ENCODE assay signal across 9 mouse cellular contexts in the genomic region with DNA sequence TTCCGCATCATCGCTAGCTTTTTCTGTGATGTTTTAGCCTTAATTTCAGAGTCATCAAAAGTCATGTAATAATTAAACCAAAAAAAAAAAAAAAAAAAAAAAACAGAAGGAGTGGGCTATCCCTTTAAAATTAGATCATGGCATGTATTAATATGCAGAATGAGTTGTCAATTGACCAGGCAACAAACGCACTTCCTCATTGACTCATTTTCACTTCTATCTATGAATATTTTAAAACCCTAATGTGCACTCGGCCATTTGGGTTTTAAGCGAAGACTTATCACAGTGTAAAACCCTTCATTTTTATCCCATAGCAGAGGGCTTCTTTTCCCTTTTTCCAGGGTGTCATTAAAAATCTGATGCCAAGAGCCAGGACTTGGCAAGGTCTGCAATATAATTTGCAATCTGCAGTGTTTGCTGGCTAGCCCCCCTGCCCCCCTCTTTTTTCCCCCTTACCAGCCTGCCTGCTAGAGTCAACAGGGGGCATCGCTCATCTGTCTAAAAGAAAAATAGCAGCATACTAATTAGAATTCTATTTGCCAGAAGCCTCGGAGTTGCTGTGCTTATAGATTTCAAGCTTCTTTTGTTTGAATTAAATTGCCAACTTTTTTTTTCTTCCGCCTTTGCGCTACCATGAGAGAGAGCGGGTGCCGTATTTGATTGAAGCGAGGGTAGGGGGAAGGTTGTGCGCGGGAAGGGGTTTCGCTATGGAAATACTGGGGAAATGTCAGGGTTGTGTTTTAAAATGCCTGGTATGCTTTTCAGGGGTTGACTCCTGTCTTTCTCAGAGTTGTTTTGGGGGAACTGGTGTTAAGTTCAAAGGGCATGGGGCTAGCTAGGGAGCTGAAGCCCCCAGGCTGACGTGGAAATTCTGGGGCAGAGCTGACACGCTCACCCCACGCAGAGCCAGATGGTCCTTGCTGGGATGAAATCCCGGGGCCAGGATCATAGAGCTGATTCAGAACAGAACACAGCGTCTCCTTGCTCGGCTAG.
DNase-seq lines count a peak whose midpoint lies in the region; ATAC-seq lines count a peak whose summit lies in the region.
"Had no signal": no experiment of that assay in that cellular context is flagged by ENCODE, and none has a peak within 500 bp of the region (broad histone marks: within the 10 kb centered on the region; RNA-seq: fewer than 3 reads in every experiment).

No protein-coding gene starts in this region.

- H3K36me3 ChIP-seq in heart, embryonic 13.5 days: no peaks in the 10 kb centered on the region
- no peaks in the 10 kb centered on the region for H3K36me3 ChIP-seq in hindbrain, embryonic 12.5 days
- H3K36me3 ChIP-seq in liver, embryonic 13.5 days: no peaks in the 10 kb centered on the region

- peak overlapping the region; percentile 49 for H3K4me3 ChIP-seq in heart, embryonic 13.5 days
- H3K4me3 ChIP-seq in hindbrain, embryonic 12.5 days: peak overlapping the region; percentile 32
- H3K4me3 ChIP-seq in liver, embryonic 13.5 days (replicated peaks): peak overlapping the region; percentile 16
- H3K4me3 ChIP-seq: erythroblast, embryonic 14.5 days had no signal

- peaks cover 8% of the 10 kb centered on the region; the same call in 1 of the 2 replicates for H3K4me1 ChIP-seq in heart, embryonic 13.5 days
- peaks cover 14% of the 10 kb centered on the region for H3K4me1 ChIP-seq in hindbrain, embryonic 12.5 days
- H3K4me1 ChIP-seq in liver, embryonic 13.5 days (replicated peaks): no peaks in the 10 kb centered on the region

- peak overlapping the region; percentile 61 for H3K9ac ChIP-seq in heart, embryonic 13.5 days
- H3K9ac ChIP-seq in hindbrain, embryonic 12.5 days: peak overlapping the region; percentile 54
- no peak overlapping the region for H3K9ac ChIP-seq in liver, embryonic 13.5 days

- H3K27me3 ChIP-seq in heart, embryonic 13.5 days (replicated peaks): peaks cover 44% of the 10 kb centered on the region
- H3K27me3 ChIP-seq in hindbrain, embryonic 12.5 days: peaks cover 42% of the 10 kb centered on the region
- 0 out of 2 replicates have a peak, but pooled peaks cover 7% of the 10 kb centered on the region for H3K27me3 ChIP-seq in liver, embryonic 13.5 days

- H3K4me2 ChIP-seq in heart, embryonic 13.5 days: peak overlapping the region; percentile 78
- peak overlapping the region; percentile 78 for H3K4me2 ChIP-seq in hindbrain, embryonic 12.5 days (replicated peaks)
- peak overlapping the region; percentile 43 for H3K4me2 ChIP-seq in liver, embryonic 13.5 days

- H3K27ac ChIP-seq in heart, embryonic 13.5 days (replicated peaks): no peak overlapping the region
- H3K27ac ChIP-seq in hindbrain, embryonic 12.5 days: peak overlapping the region; percentile 67
- H3K27ac ChIP-seq in liver, embryonic 13.5 days: no peak overlapping the region

- no peaks in the 10 kb centered on the region for H3K9me3 ChIP-seq in heart, embryonic 13.5 days
- H3K9me3 ChIP-seq in hindbrain, embryonic 12.5 days (replicated peaks): no peaks in the 10 kb centered on the region
- no peaks in the 10 kb centered on the region for H3K9me3 ChIP-seq in liver, embryonic 13.5 days (replicated peaks)

- no peak for ATAC-seq in heart, embryonic 13.5 days (ENCODE audit: extremely low read depth, insufficient number of reproducible peaks, low FRiP score, low TSS enrichment)
- ATAC-seq in hindbrain, embryonic 12.5 days (ENCODE audit: low FRiP score): peak; percentile 82
- ATAC-seq in liver, embryonic 13.5 days (ENCODE audit: low read depth): no peak
- no peak for ATAC-seq in erythroblast, adult 5-6 weeks (replicated peaks; ENCODE audit: low FRiP score, poor library complexity, severe bottlenecking)

- no peak for DNase-seq in heart, adult 9 months (ENCODE audit: low spot score in 2 of 2)
- DNase-seq in embryo, embryonic 10.5 days (ENCODE audit: low spot score): peak; percentile 64
- DNase-seq in liver, embryonic 13.5 days: no peak
- DNase-seq in retina, postnatal 1 day: peak; percentile 66
- no peak for DNase-seq in spleen, postnatal 4 days (ENCODE audit: low spot score in 2 of 2)

- 16% methylated on average over 21 of the region's 21 CpGs for WGBS in heart, embryonic 13.5 days
- WGBS in hindbrain, embryonic 12.5 days: 7% methylated on average over 21 of the region's 21 CpGs
- WGBS in liver, embryonic 13.5 days (ENCODE audit: insufficient replicate concordance): 19% methylated on average over 21 of the region's 21 CpGs

Comparison
In these comparisons a context has a peak if more than half of its experiments do, and no peak if none do; other contexts are left out.
1. DNase-seq: peak in embryo, embryonic 10.5 days (single experiment) and retina, postnatal 1 day (single experiment); none in heart, adult 9 months (0 of 2), liver, embryonic 13.5 days (single experiment) and spleen, postnatal 4 days (0 of 2).
2. Peak in every context shown above with its lines, with median percentiles within 50 percentile points of each other: H3K4me2 ChIP-seq and H3K4me3 ChIP-seq.